Mouse (Mus musculus) frontal cortex, adult (tissue): ENCODE results near the gene Frg2f1.
"Not testable (repeated sequence)": the region's sequence is repeated elsewhere in the genome, so short reads cannot be mapped to it uniquely, and the experiment has no call there.

Experiments
- ATAC-seq: cut with Nextera tagmentation; 2 replicates; pipeline ENCODE4 v1.9.2; 2017; ENCODE audit warnings: mild to moderate bottlenecking, moderate library complexity, mixed read lengths; ENCODE audit not compliant: low TSS enrichment

Gene Frg2f1

GRCm38 (mm10) chr4:119539031-119539824 lies at the start of gene Frg2f1:
Frg2f1 (minus strand) TSS chr4:119539529.
- peak; percentile 88 for ATAC-seq

- no peak for ATAC-seq
These were observed 48.7 kb upstream of the Frg2f1 start for GRCm38 (mm10) chr4:119588037-119588436.

GRCm38 (mm10) chr4:119575459-119575858 lies 36.1 kb upstream of the Frg2f1 start:
- no peak for ATAC-seq

- no peak for ATAC-seq
These were observed 35.2 kb upstream of the Frg2f1 start for GRCm38 (mm10) chr4:119574504-119574903.

GRCm38 (mm10) chr4:119572682-119573081 lies 33.4 kb upstream of the Frg2f1 start:
- no peak for ATAC-seq

- no peak for ATAC-seq
These were observed 27.1 kb upstream of the Frg2f1 start for GRCm38 (mm10) chr4:119566322-119566835.

GRCm38 (mm10) chr4:119563136-119563535 lies 23.8 kb upstream of the Frg2f1 start:
- ATAC-seq: no peak

GRCm38 (mm10) chr4:119555466-119555865 lies 16.1 kb upstream of the Frg2f1 start:
- ATAC-seq: no peak

- no peak for ATAC-seq
These were observed 11.5 kb upstream of the Frg2f1 start for GRCm38 (mm10) chr4:119550864-119551263.

GRCm38 (mm10) chr4:119540533-119540890 lies 1.2 kb upstream of the Frg2f1 start:
- ATAC-seq: peak; percentile 20; the same call in 1 of the 2 replicates

GRCm38 (mm10) chr4:119539836-119540532 lies 655 bp upstream of the Frg2f1 start:
- ATAC-seq: peak; percentile 48

- ATAC-seq: no peak
These were observed 1.9 kb downstream of the Frg2f1 start for GRCm38 (mm10) chr4:119537436-119537835.

- ATAC-seq: not testable (repeated sequence)
These were observed 2.7 kb downstream of the Frg2f1 start, which contains the start of gene Foxj3 for GRCm38 (mm10) chr4:119536615-119537014. Foxj3 (plus strand) TSS chr4:119537004.

GRCm38 (mm10) chr4:119535103-119535502 lies 4.2 kb downstream of the Frg2f1 start:
- no peak for ATAC-seq

- ATAC-seq: no peak
These were observed 7.5 kb downstream of the Frg2f1 start for GRCm38 (mm10) chr4:119531813-119532212.

GRCm38 (mm10) chr4:119526329-119526845 lies 12.9 kb downstream of the Frg2f1 start:
- ATAC-seq: no peak

GRCm38 (mm10) chr4:119524466-119524865 lies 14.9 kb downstream of the Frg2f1 start:
- ATAC-seq: no peak

- ATAC-seq: no peak
These were observed 15.3 kb downstream of the Frg2f1 start for GRCm38 (mm10) chr4:119524010-119524409.

GRCm38 (mm10) chr4:119523575-119523974 lies 15.8 kb downstream of the Frg2f1 start:
- no peak for ATAC-seq

GRCm38 (mm10) chr4:119512731-119513141 lies 26.6 kb downstream of the Frg2f1 start:
- ATAC-seq: no peak

- ATAC-seq: no peak
These were observed 27.7 kb downstream of the Frg2f1 start for GRCm38 (mm10) chr4:119511591-119511990.

GRCm38 (mm10) chr4:119498319-119498848 lies 40.9 kb downstream of the Frg2f1 start:
- no peak for ATAC-seq
